Mouse (Mus musculus) embryo, embryonic 9.5 days (tissue): ENCODE data around the gene Slc22a12.

ENCODE experiments used
- DNase-seq: peaks from one replicate; pipeline ENCODE4 v3.0.0-alpha.2; 2017; ENCODE audit errors: extremely low spot score

Gene Slc22a12

GRCm38 (mm10) chr19:6542367-6543034, at the start of gene Slc22a12:
Gene Slc22a12, minus strand, starts transcription at chr19:6543032.
- DNase-seq, result no peak

GRCm38 (mm10) chr19:6572001-6572400, 29.2 kb upstream of the Slc22a12 start:
- DNase-seq, result no peak

- no peak for DNase-seq
Measured at GRCm38 (mm10) chr19:6571476-6571875, 28.6 kb upstream of the Slc22a12 start.

GRCm38 (mm10) chr19:6569561-6569960, 26.7 kb upstream of the Slc22a12 start:
- DNase-seq, result no peak

GRCm38 (mm10) chr19:6569021-6569420, 26.2 kb upstream of the Slc22a12 start:
- DNase-seq, result no peak

- no peak for DNase-seq
Measured at GRCm38 (mm10) chr19:6566450-6566849, 23.6 kb upstream of the Slc22a12 start.

GRCm38 (mm10) chr19:6565136-6565535, 22.3 kb upstream of the Slc22a12 start:
- DNase-seq, result no peak

- no peak for DNase-seq
Measured at GRCm38 (mm10) chr19:6560246-6560815, 17.5 kb upstream of the Slc22a12 start.

GRCm38 (mm10) chr19:6559576-6559975, 16.7 kb upstream of the Slc22a12 start:
- DNase-seq, result peak; percentile 22

- DNase-seq, result no peak
Measured at GRCm38 (mm10) chr19:6553819-6554582, 11.2 kb upstream of the Slc22a12 start.

GRCm38 (mm10) chr19:6553174-6553573, 10.3 kb upstream of the Slc22a12 start:
- no peak for DNase-seq

GRCm38 (mm10) chr19:6552302-6553028, 9.6 kb upstream of the Slc22a12 start:
- DNase-seq, result peak; percentile 60

- no peak for DNase-seq
Measured at GRCm38 (mm10) chr19:6551215-6551614, 8.4 kb upstream of the Slc22a12 start.

- DNase-seq, result no peak
Measured at GRCm38 (mm10) chr19:6549566-6549965, 6.7 kb upstream of the Slc22a12 start.

GRCm38 (mm10) chr19:6548431-6549410, 5.9 kb upstream of the Slc22a12 start:
- DNase-seq, result no peak

- no peak for DNase-seq
Measured at GRCm38 (mm10) chr19:6547801-6548200, 5.0 kb upstream of the Slc22a12 start.

GRCm38 (mm10) chr19:6546096-6546495, 3.3 kb upstream of the Slc22a12 start:
- no peak for DNase-seq

- DNase-seq, result no peak
Measured at GRCm38 (mm10) chr19:6545481-6545880, 2.6 kb upstream of the Slc22a12 start.

GRCm38 (mm10) chr19:6544712-6545111, 1.9 kb upstream of the Slc22a12 start:
- DNase-seq, result no peak

GRCm38 (mm10) chr19:6543518-6543917, 686 bp upstream of the Slc22a12 start:
- no peak for DNase-seq

GRCm38 (mm10) chr19:6543035-6543383, 177 bp upstream of the Slc22a12 start:
- DNase-seq, result no peak
